ENCODE assay signal across 12 mouse cellular contexts in genomic region chr9:75304286-75304685, GRCm38 (mm10). TPM values are rescaled to one million over a fixed set of nuclear protein-coding genes. Genes with fewer than 3 reads are reported as not detected.
DNase-seq lines count a peak whose midpoint lies in the region; ATAC-seq and TF ChIP-seq lines count a peak whose summit lies in the region.
"Had no signal": no experiment of that assay in that cellular context is flagged by ENCODE, and none has a peak within 500 bp of the region (broad histone marks: within the 10 kb centered on the region; RNA-seq: fewer than 3 reads in every experiment).

No protein-coding gene starts in this region.

- no peaks in the 10 kb centered on the region for H3K27me3 ChIP-seq in cerebellum, adult 2 months (ENCODE audit: control insufficient read depth, insufficient read depth, low read length)
- H3K27me3 ChIP-seq in kidney, embryonic 15.5 days, result no peaks in the 10 kb centered on the region
- no peaks in the 10 kb centered on the region for H3K27me3 ChIP-seq in hindbrain, embryonic 13.5 days
- H3K27me3 ChIP-seq in midbrain, embryonic 16.5 days (ENCODE audit: control insufficient read depth, insufficient read depth, low read depth, low read length), result no peaks in the 10 kb centered on the region

- H3K4me2 ChIP-seq in kidney, embryonic 15.5 days, result 0 out of 2 replicates have a peak overlapping the region, but pooled peaks have one; percentile 1
- H3K4me2 ChIP-seq in hindbrain, embryonic 13.5 days, result peak overlapping the region; percentile 36
- H3K4me2 ChIP-seq in midbrain, embryonic 16.5 days (ENCODE audit: low read length), result peak overlapping the region; percentile 29; the same call in 1 of the 2 replicates
- H3K4me2 ChIP-seq: lung, embryonic 14.5 days had no signal

- no peak for ATAC-seq in kidney, embryonic 15.5 days (replicated peaks; ENCODE audit: low FRiP score)
- ATAC-seq in hindbrain, embryonic 13.5 days (ENCODE audit: low FRiP score), result no peak
- no peak for ATAC-seq in midbrain, embryonic 16.5 days

- H3K4me1 ChIP-seq in cerebellum, adult 2 months (ENCODE audit: control insufficient read depth, insufficient read depth, low read length), result peaks cover 43% of the 10 kb centered on the region
- H3K4me1 ChIP-seq in kidney, embryonic 15.5 days, result no peaks in the 10 kb centered on the region
- H3K4me1 ChIP-seq in hindbrain, embryonic 13.5 days (replicated peaks), result 0 out of 2 replicates have a peak, but pooled peaks cover 5% of the 10 kb centered on the region
- H3K4me1 ChIP-seq in midbrain, embryonic 16.5 days (ENCODE audit: control insufficient read depth, insufficient read depth, low read length), result no peaks in the 10 kb centered on the region

- no peak for TF ChIP-seq CTCF in cerebellum, adult 2 months (IDR thresholded peaks at IDR 0.05; ENCODE audit: borderline replicate concordance, insufficient read depth, low read depth, low read length)

- TF ChIP-seq POLR2A in cerebellum, adult 2 months (IDR thresholded peaks at IDR 0.05; ENCODE audit: borderline replicate concordance, insufficient read depth, low read length), result no peak

- H3K27ac ChIP-seq in cerebellum, adult 2 months (ENCODE audit: insufficient read depth, low read length), result peak overlapping the region; percentile 76; the same call in 1 of the 2 replicates
- no peak overlapping the region for H3K27ac ChIP-seq in kidney, embryonic 15.5 days
- no peak overlapping the region for H3K27ac ChIP-seq in hindbrain, embryonic 13.5 days
- no peak overlapping the region for H3K27ac ChIP-seq in midbrain, embryonic 16.5 days (ENCODE audit: low read length)
- H3K27ac ChIP-seq: gastrocnemius, adult 2 months; kidney, postnatal 0 days had no signal

- WGBS in cerebellum, adult 2 months, result 51% methylated on average over 7 of the region's 7 CpGs
- 38% methylated on average over 7 of the region's 7 CpGs for WGBS in kidney, embryonic 15.5 days
- 41% methylated on average over 7 of the region's 7 CpGs for WGBS in hindbrain, embryonic 13.5 days
- WGBS in midbrain, embryonic 16.5 days, result 30% methylated on average over 7 of the region's 7 CpGs

- no peaks in the 10 kb centered on the region for H3K36me3 ChIP-seq in kidney, embryonic 15.5 days
- H3K36me3 ChIP-seq in hindbrain, embryonic 13.5 days, result no peaks in the 10 kb centered on the region
- no peaks in the 10 kb centered on the region for H3K36me3 ChIP-seq in midbrain, embryonic 16.5 days (ENCODE audit: control insufficient read depth, insufficient read depth, low read length)

- no peak for DNase-seq in cerebellum, adult 2 months
- DNase-seq in cerebellum, adult 8-10 months, result no peak
- DNase-seq in kidney, postnatal 14 days, result no peak
- no peak for DNase-seq in gastrocnemius, postnatal 10 days
- no peak for DNase-seq in layer of hippocampus, adult 9-11 months
- DNase-seq: gastrocnemius, adult 2 months; lung, embryonic 14.5 days had no signal

- H3K9me3 ChIP-seq in kidney, embryonic 15.5 days (replicated peaks), result no peaks in the 10 kb centered on the region
- no peaks in the 10 kb centered on the region for H3K9me3 ChIP-seq in hindbrain, embryonic 13.5 days
- H3K9me3 ChIP-seq in midbrain, embryonic 16.5 days (replicated peaks; ENCODE audit: control insufficient read depth, low read length, poor library complexity, severe bottlenecking), result no peaks in the 10 kb centered on the region

- H3K9ac ChIP-seq in kidney, embryonic 15.5 days, result no peak overlapping the region
- no peak overlapping the region for H3K9ac ChIP-seq in hindbrain, embryonic 13.5 days
- H3K9ac ChIP-seq in midbrain, embryonic 16.5 days (ENCODE audit: low read depth, low read length), result no peak overlapping the region
- H3K9ac ChIP-seq: lung, embryonic 14.5 days had no signal

- no peak overlapping the region for H3K4me3 ChIP-seq in cerebellum, adult 2 months (replicated peaks; ENCODE audit: insufficient read depth, low read depth, low read length)
- H3K4me3 ChIP-seq in kidney, embryonic 15.5 days (replicated peaks), result no peak overlapping the region
- H3K4me3 ChIP-seq in hindbrain, embryonic 13.5 days, result no peak overlapping the region
- no peak overlapping the region for H3K4me3 ChIP-seq in midbrain, embryonic 16.5 days (ENCODE audit: low read depth, low read length)
- H3K4me3 ChIP-seq: gastrocnemius, adult 2 months had no signal

RNA-seq across cellular contexts. Expression of gene Gnb5, which starts 1.8 kb away (rescaled TPM):
- polyA plus RNA-seq in cerebellum, adult 2 months (2012; rRNA removed), result 194 and 215 TPM in 2 replicates
- polyA plus RNA-seq in kidney, embryonic 15.5 days (2015; fragmentation: Nextera tagmentation; extraction: Ambion mirVana), result 24.9 and 27.3 TPM in 2 replicates
- 58.3 and 60.5 TPM in 2 replicates for polyA plus RNA-seq in hindbrain, embryonic 13.5 days (2015; fragmentation: Nextera tagmentation; extraction: Ambion mirVana)
- 69.7 and 78.1 TPM in 2 replicates for polyA plus RNA-seq in midbrain, embryonic 16.5 days (2015; fragmentation: Nextera tagmentation; extraction: Ambion mirVana)
- total RNA-seq in gastrocnemius, postnatal 10 days (2021), result 10 to 100 TPM in 1 of 2 experiments, 1 to 10 TPM in 1; 7.9 to 11.2 TPM

RNA-seq across cellular contexts. Expression of gene Bcl2l10, which starts 43.3 kb away (rescaled TPM):
- 0.17 and 0.25 TPM in 2 replicates for polyA plus RNA-seq in cerebellum, adult 2 months (2012; rRNA removed)
- polyA plus RNA-seq in kidney, embryonic 15.5 days (2015; fragmentation: Nextera tagmentation; extraction: Ambion mirVana), result not detected in 2 replicates
- not detected in 2 replicates for polyA plus RNA-seq in hindbrain, embryonic 13.5 days (2015; fragmentation: Nextera tagmentation; extraction: Ambion mirVana)
- not detected in 2 replicates for polyA plus RNA-seq in midbrain, embryonic 16.5 days (2015; fragmentation: Nextera tagmentation; extraction: Ambion mirVana)
- total RNA-seq in gastrocnemius, postnatal 10 days (2021), result not detected
- total RNA-seq: gastrocnemius, adult 2 months; left cerebral cortex, adult 18-20 months had no signal
- polyA plus RNA-seq: kidney, postnatal 0 days; lung, embryonic 14.5 days had no signal
